Mouse (Mus musculus): ENCODE data around the gene Pdia5. TPM values are rescaled to one million over a fixed set of nuclear protein-coding genes. Genes with fewer than 3 reads are reported as not detected.

Pdia5 gene
- total and polyA plus RNA-seq, 3 experiments, result not detected

GRCm38 (mm10) chr16:35379344-35379743 is 111.3 kb downstream of the Pdia5 start:
- Histone ChIP-seq H3K4me3 (replicated peaks in 1 of 3; ENCODE audit: low read depth in 2 of 3, low read length in 2 of 3, poor library complexity in 1 of 3) (no peak overlapping the region), H3K4me2 (ENCODE audit: insufficient read depth, low read depth, poor library complexity, severe bottlenecking) (peak overlapping the region; percentile 96), H3K4me1 (ENCODE audit: control insufficient read depth in 1 of 2, insufficient read depth in 2 of 2) (peaks cover 0 to 7% of the 10 kb centered on the region in 2 experiments; a peak in 3 of 4 replicates), H3K9ac (ENCODE audit: insufficient read depth, low read depth) (0 out of 2 replicates have a peak overlapping the region, but pooled peaks have one; percentile 36), H3K36me3 (replicated peaks in 1 of 2; ENCODE audit: control insufficient read depth in 1 of 2, insufficient read depth in 1 of 2, low read length in 1 of 2) (no peaks in the 10 kb centered on the region), H3K27ac (ENCODE audit: insufficient read depth, low read depth) (no peak overlapping the region), H3K9me3 (replicated peaks; ENCODE audit: low read length) (no peaks in the 10 kb centered on the region), H3K27me3 (replicated peaks) (peaks cover 65% of the 10 kb centered on the region), H3K79me2 (replicated peaks; ENCODE audit: control insufficient read depth, extremely low read depth, insufficient read depth, poor library complexity, severe bottlenecking) (no peaks in the 10 kb centered on the region)
- in situ Hi-C loops (cut with MboI; ENCODE audit: low pct_ligation_motif_present, low pct_unique_long_range_greater_than_20kb, low sequenced_read_pairs), result no loop called here
- dilution Hi-C loops (cut with MboI; ENCODE audit: extremely low pct_ligation_motif_present, extremely low pct_unique_long_range_greater_than_20kb, low sequenced_read_pairs), result no loop called here
- no peak for TF ChIP-seq MYC (IDR thresholded peaks at IDR 0.05; ENCODE audit: low read depth, low read length)
- TF ChIP-seq RAD21 (IDR thresholded peaks at IDR 0.05; ENCODE audit: low read depth, low read length), result peak; percentile 33
- peak; percentile 21; the same call in 1 of the 2 replicates for TF ChIP-seq MEF2A (IDR thresholded peaks at IDR 0.05; ENCODE audit: borderline replicate concordance, low read depth, low read length)
- no peak for TF ChIP-seq ZKSCAN1 (IDR thresholded peaks at IDR 0.05; ENCODE audit: borderline replicate concordance, low read depth, low read length)
- TF ChIP-seq PAX5 (IDR thresholded peaks at IDR 0.05; ENCODE audit: low read length), result no peak
- TF ChIP-seq TCF12 (IDR thresholded peaks at IDR 0.05; ENCODE audit: low read depth, low read length), result peak; percentile 39; the same call in 1 of the 2 replicates
- no peak; the same call in 1 of the 2 replicates for TF ChIP-seq MXI1 (IDR thresholded peaks at IDR 0.05; ENCODE audit: low read depth, low read length)
- no peak for TF ChIP-seq ZNF384 (IDR thresholded peaks at IDR 0.05; ENCODE audit: low read depth, low read length)
- TF ChIP-seq TBP (conservative IDR thresholded peaks at IDR 0.05; ENCODE audit: low read depth, low read length), result 0 out of 2 replicates have a peak, but pooled peaks have one; percentile 20
- TF ChIP-seq EP300 (IDR thresholded peaks at IDR 0.05; ENCODE audit: low read length), result peak; percentile 47
- TF ChIP-seq GABPA (IDR thresholded peaks at IDR 0.05; ENCODE audit: insufficient replicate concordance, low read depth, low read length), result no peak
- TF ChIP-seq SMC3 (IDR thresholded peaks at IDR 0.05; ENCODE audit: low read depth, low read length), result peak; percentile 62
- TF ChIP-seq BHLHE40 (IDR thresholded peaks at IDR 0.05; ENCODE audit: low read depth, low read length), result peak; percentile 14; the same call in 1 of the 2 replicates
- no peak for TF ChIP-seq CHD1 (IDR thresholded peaks at IDR 0.05; ENCODE audit: low read depth, low read length)
- TF ChIP-seq POLR2A (IDR thresholded peaks at IDR 0.05; ENCODE audit: low read depth, low read length), result no peak
- no peak for TF ChIP-seq ELF1 (IDR thresholded peaks at IDR 0.05; ENCODE audit: low read depth, low read length)
- TF ChIP-seq UBTF (IDR thresholded peaks at IDR 0.05; ENCODE audit: low read depth, low read length), result no peak
- TF ChIP-seq RCOR1 (conservative IDR thresholded peaks at IDR 0.05; ENCODE audit: low read depth, low read length), result no peak
- peak in 1 of 2 experiments; percentile 69; a peak in 2 of 4 replicates for TF ChIP-seq CTCF (conservative IDR thresholded peaks at IDR 0.05 in 1 of 2, IDR thresholded peaks at IDR 0.05 in 1 of 2; ENCODE audit: low read depth in 2 of 2, low read length in 2 of 2)
- no peak for TF ChIP-seq ZMIZ1 (IDR thresholded peaks at IDR 0.05; ENCODE audit: low read depth, low read length)
- TF ChIP-seq MAFK (IDR thresholded peaks at IDR 0.05; ENCODE audit: insufficient replicate concordance, low read length), result peak; percentile 32; the same call in 1 of the 2 replicates
- TF ChIP-seq HCFC1 (IDR thresholded peaks at IDR 0.05; ENCODE audit: low read depth, low read length), result no peak
- TF ChIP-seq ZC3H11A (IDR thresholded peaks at IDR 0.05; ENCODE audit: low read depth, low read length), result no peak
- TF ChIP-seq JUN (IDR thresholded peaks at IDR 0.05; ENCODE audit: insufficient read depth, low read depth, low read length), result no peak
- TF ChIP-seq JUND (conservative IDR thresholded peaks at IDR 0.05; ENCODE audit: low read depth, low read length), result peak; percentile 44
- TF ChIP-seq IRF4 (IDR thresholded peaks at IDR 0.05; ENCODE audit: low read depth, low read length), result peak; percentile 83
- peak; percentile 45; the same call in 1 of the 2 replicates for TF ChIP-seq SIN3A (IDR thresholded peaks at IDR 0.05; ENCODE audit: low read length)
- no peak for TF ChIP-seq USF2 (conservative IDR thresholded peaks at IDR 0.05; ENCODE audit: low read depth, low read length)
- TF ChIP-seq KAT2A (IDR thresholded peaks at IDR 0.05; ENCODE audit: insufficient replicate concordance, low read length), result no peak
- no peak for TF ChIP-seq E2F4 (IDR thresholded peaks at IDR 0.05; ENCODE audit: insufficient replicate concordance, low read depth, low read length)
- 0 out of 2 replicates have a peak, but pooled peaks have one; percentile 67 for TF ChIP-seq MAZ (IDR thresholded peaks at IDR 0.05; ENCODE audit: low read depth, low read length)
- TF ChIP-seq MAX (IDR thresholded peaks at IDR 0.05; ENCODE audit: low read length), result no peak
- TF ChIP-seq USF1 (IDR thresholded peaks at IDR 0.05; ENCODE audit: low read depth, low read length), result no peak
- TF ChIP-seq POLR2AphosphoS2 (IDR thresholded peaks at IDR 0.05; ENCODE audit: low read depth, low read length), result no peak
- no peak for TF ChIP-seq NRF1 (IDR thresholded peaks at IDR 0.05; ENCODE audit: low read depth, low read length)
- peak; percentile 85 for TF ChIP-seq CHD2 (IDR thresholded peaks at IDR 0.05; ENCODE audit: low read length)
- TF ChIP-seq NELFE (IDR thresholded peaks at IDR 0.05; ENCODE audit: low read depth, low read length), result no peak
- TF ChIP-seq ETS1 (conservative IDR thresholded peaks at IDR 0.05; ENCODE audit: low read depth, low read length), result peak; percentile 84
- DNase-seq (ENCODE audit: extremely low read depth), result peak; percentile 26

Measured in CH12.LX (cell line).